Mouse (Mus musculus) cerebellum, adult 9-10 months (tissue): ENCODE measurements at regions not wholly inside any gene's neighbourhood (a gene's known extent, or its start where the extent isn't known, plus 50 kb on each side); places are given as distances from the start of the nearest gene placed in this dataset.

ENCODE experiments used
- DNase-seq: peaks from one replicate; pipeline ENCODE4 v3.0.0; 2022

DNA sequence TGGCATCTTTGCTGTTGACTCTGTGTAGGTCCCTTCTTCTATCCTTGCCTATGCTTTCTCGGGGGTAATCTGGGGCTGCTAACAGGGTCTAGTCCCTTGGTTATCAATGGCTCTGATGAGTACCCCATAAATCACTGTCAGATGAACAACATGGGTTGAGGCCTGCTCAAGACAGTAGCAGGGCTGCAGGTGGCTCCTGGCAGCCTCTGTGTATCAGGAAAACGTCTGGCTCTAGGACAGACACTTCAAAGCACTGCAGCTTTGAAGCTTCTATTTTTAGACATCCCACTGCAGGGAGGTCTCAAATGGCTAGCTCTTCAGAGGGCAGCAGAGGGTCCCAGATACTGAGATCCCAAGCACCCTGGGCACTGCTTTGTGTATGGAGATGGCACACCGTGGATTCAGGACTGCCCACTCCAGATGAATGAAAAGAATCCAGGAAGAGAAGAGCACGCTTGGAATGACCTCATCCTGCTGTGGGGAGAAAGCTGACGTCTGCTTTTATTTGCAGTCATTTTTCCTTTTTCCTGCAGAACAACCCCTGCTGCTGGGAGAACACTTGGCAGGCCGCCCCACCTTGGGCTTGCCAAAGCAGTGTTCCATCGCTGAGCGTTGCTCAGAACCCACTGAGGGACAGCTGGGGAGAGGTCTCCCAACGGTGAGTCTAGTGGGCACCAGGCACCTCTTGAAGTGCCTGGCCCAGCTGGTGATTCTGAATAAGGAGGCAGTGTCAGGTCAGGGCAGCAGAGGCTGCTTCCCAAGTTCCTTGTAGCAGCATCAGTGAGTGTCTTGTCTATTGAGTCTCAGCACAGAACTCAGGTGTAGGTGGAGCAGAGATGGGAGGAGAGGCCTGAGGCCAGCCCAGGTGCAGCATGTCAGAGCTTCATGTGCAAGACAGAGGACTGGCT lies 54.0 kb upstream of the Shh start:
- peak; percentile 83 for DNase-seq

DNA sequence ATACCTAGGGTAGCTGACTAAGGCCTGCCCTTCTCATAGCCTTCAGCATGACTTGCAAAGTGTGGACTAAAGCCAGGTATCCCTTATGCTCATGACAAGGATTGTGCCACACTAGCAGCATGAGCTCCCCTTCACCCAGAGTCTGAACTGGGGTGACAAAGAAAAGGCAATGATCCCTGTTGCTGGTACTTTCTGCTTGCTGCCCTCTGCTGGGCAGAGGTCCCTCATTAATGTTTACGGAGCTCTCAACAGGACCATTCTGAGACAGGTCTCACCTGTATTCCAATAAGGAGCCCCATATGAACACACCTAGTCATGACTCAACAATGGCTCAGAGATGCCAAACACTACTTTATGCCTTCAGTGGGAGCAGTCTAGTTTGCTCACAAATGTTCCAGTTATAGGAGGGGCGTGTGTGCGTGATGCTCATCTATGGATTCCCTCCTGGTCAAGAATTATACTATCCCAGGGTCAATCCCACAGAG lies 52.0 kb upstream of the Shh start:
- DNase-seq = no peak
